Mouse (Mus musculus): Measurements from ENCODE around the gene Aen. TPM values are rescaled to one million over a fixed set of nuclear protein-coding genes. Genes with fewer than 3 reads are reported as not detected.

Aen gene
- total RNA-seq (2014; rRNA removed) (31.2 and 40.3 TPM in 2 replicates), polyA plus RNA-seq (2015; fragmentation: Nextera tagmentation; extraction: Ambion mirVana) (48.5 and 53.2 TPM in 2 replicates)

GRCm38 (mm10) chr7:78895653-78896333 is at the start of gene Aen:
Aen (plus strand) TSS chr7:78895854.
- H3K27me3 ChIP-seq (ENCODE audit: insufficient read depth, low read length), result no peaks in the 10 kb centered on the region
- no peaks in the 10 kb centered on the region for H3K36me3 ChIP-seq (ENCODE audit: insufficient read depth, low read length)
- H3K27ac ChIP-seq (ENCODE audit: low read depth, low read length), result no peak within 1 kb of the TSS
- peak within 1 kb of the TSS; percentile 70 for H3K9ac ChIP-seq (replicated peaks; ENCODE audit: low read length, poor library complexity, severe bottlenecking)
- TF ChIP-seq CTCF (IDR thresholded peaks at IDR 0.05), result no peak
- peak within 1 kb of the TSS; percentile 93 for H3K4me2 ChIP-seq (ENCODE audit: low read depth, low read length, poor library complexity, severe bottlenecking)
- WGBS, result 2% methylated on average over 53 of the region's 53 CpGs
- ATAC-seq (ENCODE audit: low FRiP score) (peak; percentile 97), DNase-seq (ENCODE audit: low spot score) (peak; percentile 98)
- peak within 1 kb of the TSS; percentile 93 for H3K4me3 ChIP-seq (ENCODE audit: low read depth, low read length)
- H3K9me3 ChIP-seq (ENCODE audit: low read length), result no peaks in the 10 kb centered on the region
- H3K4me1 ChIP-seq (ENCODE audit: insufficient read depth, low read length), result peaks cover 8% of the 10 kb centered on the region; the same call in 1 of the 2 replicates

GRCm38 (mm10) chr7:78846066-78846716 is 49.5 kb upstream of the Aen start:
- peak overlapping the region; percentile 86 for H3K27ac ChIP-seq (ENCODE audit: low read depth, low read length)

GRCm38 (mm10) chr7:78846737-78847434 is 48.8 kb upstream of the Aen start, which contains the start of gene Det1:
Det1 (minus strand) TSS chr7:78847263.
- peak; percentile 94 for ATAC-seq (ENCODE audit: low FRiP score)

More at GRCm38 (mm10) chr7:78846066-78846716, 49.5 kb upstream of the Aen start:
- peak overlapping the region; percentile 71 for H3K4me2 ChIP-seq (ENCODE audit: low read depth, low read length, poor library complexity, severe bottlenecking)
- no peak for TF ChIP-seq CTCF (IDR thresholded peaks at IDR 0.05)
- no peaks in the 10 kb centered on the region; the same call in 1 of the 2 replicates for H3K27me3 ChIP-seq (ENCODE audit: insufficient read depth, low read length)
- peaks cover 19% of the 10 kb centered on the region for H3K36me3 ChIP-seq (ENCODE audit: insufficient read depth, low read length)
- H3K9me3 ChIP-seq (ENCODE audit: low read length), result no peaks in the 10 kb centered on the region
- H3K9ac ChIP-seq (replicated peaks; ENCODE audit: low read length, poor library complexity, severe bottlenecking), result peak overlapping the region; percentile 94
- peak overlapping the region; percentile 74 for H3K4me3 ChIP-seq (ENCODE audit: low read depth, low read length)
- no peak for ATAC-seq (ENCODE audit: low FRiP score)
- H3K4me1 ChIP-seq (ENCODE audit: insufficient read depth, low read length), result peaks cover 7% of the 10 kb centered on the region
- no peak for DNase-seq (ENCODE audit: low spot score)
- WGBS, result 34% methylated on average over 12 of the region's 12 CpGs

GRCm38 (mm10) chr7:78854051-78854450 is 41.6 kb upstream of the Aen start:
- H3K4me2 ChIP-seq (ENCODE audit: low read depth, low read length, poor library complexity, severe bottlenecking), result no peak overlapping the region
- no peak for TF ChIP-seq CTCF (IDR thresholded peaks at IDR 0.05)
- H3K36me3 ChIP-seq (ENCODE audit: insufficient read depth, low read length), result no peaks in the 10 kb centered on the region
- WGBS, result 71% methylated on average over 4 of the region's 4 CpGs
- ATAC-seq (ENCODE audit: low FRiP score), result no peak
- H3K9ac ChIP-seq (replicated peaks; ENCODE audit: low read length, poor library complexity, severe bottlenecking), result no peak overlapping the region
- H3K4me1 ChIP-seq (ENCODE audit: insufficient read depth, low read length), result no peaks in the 10 kb centered on the region
- H3K27me3 ChIP-seq (ENCODE audit: insufficient read depth, low read length), result no peaks in the 10 kb centered on the region; the same call in 1 of the 2 replicates
- no peak for DNase-seq (ENCODE audit: low spot score)
- H3K27ac ChIP-seq (ENCODE audit: low read depth, low read length), result no peak overlapping the region
- no peaks in the 10 kb centered on the region for H3K9me3 ChIP-seq (ENCODE audit: low read length)
- H3K4me3 ChIP-seq (ENCODE audit: low read depth, low read length), result no peak overlapping the region

More at GRCm38 (mm10) chr7:78846737-78847434, 48.8 kb upstream of the Aen start, which contains the start of gene Det1:
- peak within 1 kb of the TSS; percentile 94 for H3K9ac ChIP-seq (replicated peaks; ENCODE audit: low read length, poor library complexity, severe bottlenecking)
- WGBS, result under 1% methylated on average over 50 of the region's 54 CpGs
- no peaks in the 10 kb centered on the region for H3K9me3 ChIP-seq (ENCODE audit: low read length)
- peak; percentile 96 for TF ChIP-seq CTCF (IDR thresholded peaks at IDR 0.05)
- H3K4me3 ChIP-seq (ENCODE audit: low read depth, low read length), result peak within 1 kb of the TSS; percentile 74
- peak within 1 kb of the TSS; percentile 71 for H3K4me2 ChIP-seq (ENCODE audit: low read depth, low read length, poor library complexity, severe bottlenecking)
- DNase-seq (ENCODE audit: low spot score), result peak; percentile 94
- peaks cover 19% of the 10 kb centered on the region for H3K36me3 ChIP-seq (ENCODE audit: insufficient read depth, low read length)
- H3K4me1 ChIP-seq (ENCODE audit: insufficient read depth, low read length), result peaks cover 7% of the 10 kb centered on the region
- no peaks in the 10 kb centered on the region; the same call in 1 of the 2 replicates for H3K27me3 ChIP-seq (ENCODE audit: insufficient read depth, low read length)
- peak within 1 kb of the TSS; percentile 86 for H3K27ac ChIP-seq (ENCODE audit: low read depth, low read length)

- ATAC-seq (ENCODE audit: low FRiP score) (no peak), DNase-seq (ENCODE audit: low spot score) (no peak)
- Histone ChIP-seq H3K36me3 (ENCODE audit: insufficient read depth, low read length) (no peaks in the 10 kb centered on the region), H3K9me3 (ENCODE audit: low read length) (no peaks in the 10 kb centered on the region), H3K27ac (ENCODE audit: low read depth, low read length) (no peak overlapping the region), H3K27me3 (ENCODE audit: insufficient read depth, low read length) (no peaks in the 10 kb centered on the region; the same call in 1 of the 2 replicates), H3K4me3 (ENCODE audit: low read depth, low read length) (no peak overlapping the region), H3K9ac (replicated peaks; ENCODE audit: low read length, poor library complexity, severe bottlenecking) (no peak overlapping the region), H3K4me1 (ENCODE audit: insufficient read depth, low read length) (no peaks in the 10 kb centered on the region), H3K4me2 (ENCODE audit: low read depth, low read length, poor library complexity, severe bottlenecking) (no peak overlapping the region)
- no peak for TF ChIP-seq CTCF (IDR thresholded peaks at IDR 0.05)
- WGBS, result 59% methylated on average over 5 of the region's 5 CpGs
Observed at GRCm38 (mm10) chr7:78855044-78855655, 40.5 kb upstream of the Aen start.
